Mouse (Mus musculus) A20 (cell line): Measurements from ENCODE around the gene Pak2.
"Not testable (repeated sequence)": the region's sequence is repeated elsewhere in the genome, so short reads cannot be mapped to it uniquely, and the experiment has no call there.

Experiments
- DNase-seq: peaks from one replicate; pipeline ENCODE4 v3.0.0-alpha.2; 2011; ENCODE audit warnings: low read depth, low spot score

Gene Pak2

DNA sequence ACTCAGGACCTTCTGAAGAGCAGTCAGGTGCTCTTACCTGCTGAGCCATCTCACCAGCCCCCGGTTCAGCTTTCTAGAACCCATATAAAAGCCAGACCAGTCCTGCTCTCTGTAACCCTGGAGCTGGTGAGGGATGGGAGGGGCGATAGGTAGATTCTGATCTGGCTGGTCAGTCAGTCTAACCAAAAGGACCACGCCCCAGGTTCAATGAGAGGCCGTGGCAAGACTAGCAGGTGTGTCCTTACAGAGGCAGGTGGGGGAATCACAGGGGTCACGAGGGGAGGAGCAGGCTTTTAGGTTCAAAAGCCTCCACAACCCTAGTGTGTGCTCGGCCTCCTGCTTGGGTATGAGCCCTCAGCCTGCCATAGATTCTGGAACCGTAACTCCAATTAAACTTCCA is 12.3 kb upstream of the Pak2 start:
- no peak for DNase-seq

DNA sequence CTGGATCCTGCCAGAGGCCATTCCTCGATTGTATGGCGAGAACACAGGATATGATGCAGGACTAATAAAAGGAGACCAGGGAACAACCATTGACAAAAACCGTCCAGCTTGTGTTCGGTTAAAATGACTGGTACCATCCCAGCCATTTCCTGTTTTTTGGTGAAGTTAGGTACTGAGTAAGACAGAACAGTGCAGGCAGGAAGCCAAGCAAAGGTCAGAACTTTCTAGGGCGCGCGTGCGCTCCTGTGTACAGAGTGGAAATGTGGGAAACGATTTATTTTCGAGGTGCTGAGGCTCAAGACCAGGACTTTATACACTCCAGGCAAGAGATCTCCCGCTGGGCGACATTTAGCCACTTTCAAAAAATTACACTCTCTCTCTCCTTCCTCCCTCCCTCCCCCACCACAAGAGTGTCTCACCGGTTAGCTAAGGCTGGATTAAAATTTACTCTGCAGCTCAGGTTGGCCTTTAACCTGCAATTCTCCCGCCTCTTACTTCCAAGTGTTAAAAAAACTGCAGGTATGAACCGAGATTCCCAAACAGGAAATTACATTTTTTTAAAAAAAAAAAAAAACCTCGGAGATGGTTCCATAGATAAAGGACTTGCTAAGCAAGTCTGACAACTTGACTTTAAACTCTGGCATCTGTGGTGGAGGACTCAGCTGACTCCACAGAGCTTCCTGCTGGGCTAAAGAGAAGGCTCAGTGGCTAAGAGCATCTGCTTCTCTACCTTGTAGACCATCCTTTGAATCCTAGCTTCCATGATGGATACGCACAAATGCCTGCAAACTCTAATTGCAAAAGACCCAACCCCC is 8.7 kb upstream of the Pak2 start:
- DNase-seq = no peak

DNA sequence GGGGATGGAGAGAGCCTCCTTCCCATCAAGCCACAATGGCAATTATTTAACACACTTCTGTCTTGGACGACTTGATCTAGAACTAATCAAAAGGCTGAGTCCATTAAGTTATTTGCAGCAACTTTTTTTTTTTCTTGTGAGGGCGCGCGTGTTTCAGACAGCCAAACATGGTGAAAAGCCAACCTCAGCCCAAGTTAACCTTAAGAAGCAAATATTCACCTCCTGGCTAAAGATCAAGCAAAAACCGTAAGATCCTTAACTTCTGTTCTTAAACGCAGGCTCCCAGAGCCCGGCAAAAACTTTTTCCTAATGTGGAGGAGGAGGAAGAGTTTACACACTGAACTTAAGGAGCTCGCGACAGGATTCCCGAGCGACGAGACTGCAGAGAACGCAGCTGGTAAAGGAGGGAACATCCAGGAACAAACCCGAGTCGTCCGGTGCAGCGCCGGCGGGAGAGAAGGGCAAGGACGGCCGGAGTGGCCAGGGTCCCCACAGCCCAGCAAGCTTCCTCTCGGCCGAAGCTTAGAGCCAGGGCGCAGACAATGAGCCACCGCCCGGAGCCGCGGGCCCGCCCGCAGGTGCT is 643 bp downstream of the Pak2 start:
- DNase-seq = peak; percentile 72

DNA sequence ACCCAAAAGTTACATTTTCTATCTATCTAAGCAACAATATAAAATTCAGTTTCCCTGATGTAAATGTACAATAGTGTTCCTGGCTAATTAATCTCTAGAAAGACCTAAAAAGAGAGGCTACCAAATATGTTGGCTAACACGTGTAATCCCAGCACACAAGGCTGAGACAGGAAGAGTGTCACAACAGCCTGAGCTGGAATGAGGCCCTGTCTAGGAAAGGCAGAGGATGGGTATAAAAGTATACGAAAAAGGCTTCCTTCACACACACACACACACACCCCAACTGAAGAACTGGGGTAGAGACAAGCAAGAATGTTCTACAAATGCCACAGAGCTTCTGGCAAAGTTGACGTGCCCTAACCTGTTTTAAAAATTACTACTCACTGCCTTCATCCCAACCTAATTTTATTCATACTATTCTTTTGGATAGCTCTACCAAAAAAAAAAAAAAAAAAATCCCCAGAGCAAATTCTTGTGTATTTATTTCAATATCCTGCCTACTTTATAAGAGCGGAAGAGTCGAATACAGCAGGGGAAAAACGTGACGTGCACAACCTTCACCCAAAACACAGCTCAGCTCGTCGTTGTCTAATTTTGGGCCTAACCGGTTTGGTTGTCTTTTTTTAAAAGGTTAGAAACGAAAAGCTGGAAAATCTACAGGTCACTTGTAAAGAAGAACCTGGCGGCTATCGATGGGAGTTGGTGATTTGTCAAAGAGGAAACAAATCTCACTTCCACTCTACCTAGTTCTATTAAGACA is 1.3 kb downstream of the Pak2 start:
- no peak for DNase-seq

DNA sequence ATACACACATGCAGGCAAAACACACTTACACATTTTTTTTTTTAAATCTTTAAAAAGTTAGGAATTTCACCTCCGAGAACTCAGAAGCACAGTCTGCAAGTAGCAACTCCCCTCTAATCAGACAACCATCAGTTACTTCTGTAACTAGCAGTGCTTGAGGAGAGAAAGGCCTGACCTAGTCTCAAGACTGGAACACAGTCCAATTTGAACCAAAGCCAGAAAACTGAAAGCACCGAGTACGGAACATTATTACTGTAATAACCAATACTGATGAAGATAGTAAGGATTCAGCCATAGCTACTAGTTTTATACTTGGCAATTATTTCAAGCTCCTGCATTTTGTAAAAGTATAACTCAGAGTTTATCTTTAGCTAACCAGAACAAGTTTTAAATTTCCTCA is 2.7 kb downstream of the Pak2 start:
- DNase-seq = no peak

DNA sequence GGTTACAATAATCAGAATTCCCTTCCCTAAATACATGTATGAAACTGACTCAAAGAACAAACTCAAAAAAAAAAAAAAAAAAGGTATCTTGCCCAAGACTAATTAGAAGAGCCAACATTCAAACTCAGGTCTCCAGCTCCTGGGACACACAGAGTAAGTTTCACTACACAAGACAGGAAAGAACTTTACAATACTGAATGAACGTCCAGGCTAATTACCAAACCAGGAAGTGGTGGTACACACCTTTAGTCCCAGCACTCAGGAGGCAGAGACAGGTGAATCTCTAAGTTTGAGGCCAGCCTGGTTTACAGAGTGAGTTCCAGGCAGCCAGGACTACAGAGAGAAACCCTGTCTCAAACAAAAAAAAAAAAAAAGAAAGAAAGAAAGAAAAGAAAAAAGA is 3.4 kb downstream of the Pak2 start:
- DNase-seq = no peak

DNA sequence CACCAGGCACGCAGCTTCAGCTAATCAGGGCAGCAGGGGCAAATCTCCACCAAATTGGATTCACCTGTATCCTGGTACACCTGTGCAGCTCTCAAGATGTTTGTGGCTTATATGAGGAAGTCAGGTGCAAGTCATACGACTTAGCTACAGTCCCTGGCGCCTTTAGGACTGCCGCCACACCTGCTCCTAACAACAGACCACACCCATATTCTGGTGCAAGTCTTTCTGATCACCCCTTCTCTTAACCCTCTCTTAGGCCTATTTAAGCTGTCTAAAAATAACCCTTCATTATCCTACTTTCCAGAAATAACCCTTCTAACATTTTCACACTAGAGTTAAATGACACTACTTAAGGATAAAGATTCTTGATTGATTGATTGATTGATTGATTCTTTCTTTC is 9.1 kb downstream of the Pak2 start:
- not testable (repeated sequence) for DNase-seq

DNA sequence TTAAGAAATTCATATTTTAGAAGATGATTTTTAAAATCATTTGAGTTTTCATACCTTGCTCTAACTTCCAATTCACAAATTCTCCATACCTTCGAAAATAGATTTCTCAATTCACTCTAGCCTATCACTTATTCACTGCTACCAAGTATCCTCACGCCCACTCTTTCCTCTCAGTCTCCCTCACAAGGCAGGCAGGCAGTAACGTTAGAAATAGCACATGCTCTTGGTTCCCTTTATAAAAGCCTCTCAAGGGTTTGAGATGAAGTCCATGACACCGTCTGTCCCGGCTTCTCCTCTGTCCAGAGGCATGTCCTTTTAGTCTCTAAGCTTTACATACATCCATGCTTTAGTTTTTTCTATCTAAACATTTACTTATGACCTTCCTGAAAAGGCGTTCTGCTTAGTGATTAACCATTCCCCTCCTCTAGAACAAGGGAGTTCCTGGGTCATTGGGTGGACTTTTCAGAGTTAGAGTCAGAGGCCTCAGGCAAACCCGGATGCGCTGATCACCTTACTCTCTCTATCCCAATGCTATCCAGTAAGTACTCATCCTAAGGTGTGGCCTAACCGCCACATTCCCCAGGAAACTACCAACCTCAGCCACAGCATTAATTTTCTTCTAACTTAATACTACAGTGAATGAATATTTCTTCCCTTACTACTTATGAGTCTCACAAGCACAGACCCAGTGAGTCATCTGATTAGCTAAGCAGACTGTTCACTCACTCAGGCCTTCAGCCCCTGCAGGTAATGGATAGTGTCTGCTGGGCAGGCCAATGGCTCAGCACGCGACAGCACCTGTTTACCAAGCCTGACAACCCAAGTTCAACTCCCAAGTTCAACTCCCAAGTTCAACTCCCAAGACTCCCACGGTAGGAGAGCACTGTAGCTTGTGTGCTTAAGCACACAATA is 10.5 kb downstream of the Pak2 start:
- DNase-seq = no peak

DNA sequence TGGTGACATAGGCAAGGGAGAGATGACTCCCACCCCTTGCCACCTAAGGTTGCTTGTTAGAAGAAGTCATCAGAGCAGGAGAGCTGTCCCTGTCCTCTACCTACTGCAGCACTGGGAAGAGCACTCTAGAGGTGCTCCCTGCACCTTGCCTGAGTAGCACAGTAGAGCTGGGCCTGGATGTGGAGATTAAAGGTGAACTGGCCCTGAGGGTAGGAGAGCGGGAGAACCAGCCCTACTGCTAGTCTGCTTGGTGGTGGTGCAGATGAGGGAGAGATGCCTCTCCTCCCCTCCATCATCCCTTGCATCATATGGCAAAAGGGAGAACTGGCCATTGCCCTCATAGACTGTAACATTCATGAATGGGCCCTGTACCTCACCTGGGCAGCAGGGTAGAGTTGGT is 12.2 kb downstream of the Pak2 start:
- no peak for DNase-seq

DNA sequence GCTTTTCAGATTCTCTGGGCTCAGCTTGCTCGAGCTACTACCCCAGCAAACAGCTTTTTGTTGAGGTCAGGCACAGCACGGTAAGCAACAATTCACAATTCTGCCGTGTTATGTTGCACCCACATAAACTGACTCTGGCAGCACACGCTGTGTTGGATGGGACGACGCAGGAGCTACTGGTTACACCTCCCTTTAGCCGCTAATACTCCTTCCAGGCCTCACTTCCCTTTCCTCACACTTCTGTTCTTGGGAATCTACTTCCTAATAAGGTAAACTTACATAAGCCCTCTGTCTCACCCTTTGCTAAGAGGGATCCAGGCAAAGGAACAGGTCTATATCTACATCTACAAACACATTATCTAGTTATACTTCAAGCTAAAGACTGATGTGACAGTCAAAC is 15.2 kb downstream of the Pak2 start:
- no peak for DNase-seq

DNA sequence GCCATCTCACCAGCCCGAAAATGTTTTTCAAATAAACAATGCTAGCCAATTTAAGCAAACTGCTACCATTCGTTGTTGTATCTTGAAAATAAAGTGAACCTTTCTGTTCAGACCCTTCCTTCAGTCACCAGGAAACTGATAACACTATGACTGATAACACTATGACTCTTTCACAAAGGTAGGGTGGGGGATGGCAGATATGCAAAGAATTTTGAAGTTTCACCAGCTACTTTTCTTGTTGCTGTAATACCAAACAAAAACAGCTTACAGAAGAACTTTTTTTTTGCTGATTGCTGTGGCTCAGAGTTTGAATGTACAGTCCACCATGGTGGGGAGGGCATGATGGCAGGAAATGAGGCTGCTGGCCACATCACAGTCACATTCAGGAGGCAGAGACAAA is 16.9 kb downstream of the Pak2 start:
- no peak for DNase-seq

DNA sequence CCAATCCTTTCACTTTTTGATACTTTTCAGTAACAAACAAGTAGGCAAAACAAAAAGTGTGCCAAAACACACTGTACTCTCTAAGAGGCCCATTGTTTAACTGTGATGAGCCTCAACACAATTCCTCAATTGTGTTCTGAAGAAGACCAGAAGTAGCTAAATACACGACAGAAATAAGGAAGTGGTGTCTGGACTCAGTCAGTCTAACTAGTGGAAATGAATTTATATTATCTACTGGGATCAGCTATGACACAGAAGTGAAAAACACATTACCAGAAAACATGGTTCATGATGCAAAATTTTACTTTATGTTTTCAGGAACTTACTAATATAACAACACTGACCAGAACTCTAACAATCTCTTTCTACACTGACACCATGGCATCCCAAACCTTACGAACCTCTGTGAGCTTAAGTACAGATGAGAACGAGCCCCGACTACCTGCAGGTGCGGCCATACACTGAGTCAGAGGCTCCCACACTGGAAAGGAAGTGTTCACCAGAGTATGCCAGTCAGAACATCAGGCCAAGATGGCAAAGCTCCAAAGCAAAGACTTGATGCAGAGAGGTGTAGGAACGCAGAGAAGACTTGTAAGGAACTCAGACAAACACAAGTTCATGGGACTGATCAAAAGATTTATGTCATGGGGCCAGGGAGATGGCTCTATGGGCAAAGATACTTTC is 19.2 kb downstream of the Pak2 start:
- DNase-seq = peak; percentile 65

DNA sequence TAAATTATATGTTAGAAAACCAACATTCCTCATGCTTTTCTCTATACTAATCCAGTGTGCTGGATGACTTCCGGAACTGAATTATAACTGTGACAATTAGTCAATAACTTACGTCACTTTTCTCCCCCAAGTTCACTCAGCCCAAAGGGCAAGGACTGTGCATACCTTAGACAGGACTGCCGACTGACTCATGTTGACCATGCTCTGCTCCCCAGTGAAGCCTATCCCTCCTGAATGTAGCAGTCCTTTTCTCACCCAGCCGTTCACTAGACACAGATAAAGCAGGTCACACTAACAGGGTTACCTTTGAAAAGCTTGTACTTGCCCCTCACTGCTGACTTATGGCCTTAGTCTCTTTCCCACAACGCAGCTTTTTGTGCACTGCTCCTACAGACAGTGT is 20.3 kb downstream of the Pak2 start:
- DNase-seq = no peak

DNA sequence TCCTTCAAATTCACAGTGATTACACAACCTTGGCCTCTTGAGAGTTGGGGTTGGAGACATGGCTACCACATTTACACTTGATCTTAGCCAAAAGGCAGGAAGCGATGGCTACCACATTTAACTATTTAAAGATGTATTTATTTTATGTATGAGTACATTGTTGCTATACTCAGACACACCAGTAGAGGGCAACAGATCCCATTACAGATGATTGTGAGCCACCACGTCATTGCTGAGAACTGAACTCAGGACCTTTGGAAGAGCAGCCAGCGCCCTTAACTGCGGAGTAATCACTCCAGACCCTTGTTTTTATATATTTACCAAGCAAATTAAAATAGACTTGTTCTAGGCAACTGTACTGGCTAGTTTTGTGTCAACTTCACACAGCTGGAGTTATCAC is 36.8 kb downstream of the Pak2 start:
- DNase-seq = no peak

DNA sequence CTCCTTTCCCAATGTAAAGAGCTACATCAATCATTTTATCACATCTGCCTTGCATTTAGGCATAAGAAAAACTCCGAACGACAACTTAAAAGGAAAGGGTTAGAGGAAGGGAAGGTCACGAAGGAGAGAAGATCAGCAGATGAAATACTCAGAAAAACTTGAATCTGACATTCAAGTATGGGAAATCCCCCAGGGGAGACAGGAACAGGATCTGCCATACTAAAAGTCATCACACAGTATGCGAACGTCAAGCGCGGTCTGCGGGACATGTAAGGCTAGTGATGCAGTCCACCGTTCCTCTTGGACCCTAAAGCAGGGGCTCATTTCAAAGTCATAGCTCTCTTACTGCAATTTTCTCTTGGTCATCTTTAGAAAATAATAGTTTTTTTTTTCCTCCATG is 59.5 kb downstream of the Pak2 start:
- no peak for DNase-seq

DNA sequence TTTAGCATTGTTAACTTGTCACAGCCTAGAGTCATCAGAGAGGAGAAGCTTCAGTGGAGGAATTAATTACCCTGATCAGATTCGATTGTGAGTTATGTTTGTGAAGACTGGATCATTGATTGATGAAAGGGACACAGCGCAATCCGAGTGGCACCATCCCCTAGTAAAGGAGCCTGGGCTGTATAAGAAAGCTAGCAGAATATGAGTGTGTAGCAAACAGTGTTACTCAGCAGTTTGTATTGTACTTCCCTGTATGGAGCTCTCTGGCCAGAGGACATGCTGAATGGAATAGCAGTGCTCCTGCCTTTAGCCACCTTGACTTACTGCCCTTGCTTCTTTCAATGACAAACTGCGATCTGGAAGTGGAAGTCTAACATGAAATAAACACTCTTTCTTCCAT is 68.8 kb downstream of the Pak2 start:
- DNase-seq = no peak

DNA sequence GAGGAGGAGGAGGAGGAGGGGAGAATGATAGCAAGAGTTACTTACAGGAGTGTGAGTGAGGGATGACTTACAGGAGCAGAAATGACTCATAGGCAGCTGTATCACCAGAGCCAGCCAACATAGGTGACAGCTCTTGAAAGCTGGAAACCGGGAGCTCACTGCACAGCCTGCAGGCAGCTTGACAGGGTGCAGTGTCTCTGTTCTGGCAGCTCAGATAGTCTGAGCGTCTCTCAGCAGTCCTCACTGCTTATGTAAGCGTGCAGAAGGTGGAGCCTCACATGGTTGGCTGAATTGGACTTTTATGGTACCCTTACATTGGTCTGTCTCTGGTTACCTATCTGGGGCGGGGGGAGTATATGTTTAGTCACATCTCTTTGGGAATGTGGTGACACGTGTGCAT is 69.2 kb downstream of the Pak2 start:
- peak; percentile 17 for DNase-seq

DNA sequence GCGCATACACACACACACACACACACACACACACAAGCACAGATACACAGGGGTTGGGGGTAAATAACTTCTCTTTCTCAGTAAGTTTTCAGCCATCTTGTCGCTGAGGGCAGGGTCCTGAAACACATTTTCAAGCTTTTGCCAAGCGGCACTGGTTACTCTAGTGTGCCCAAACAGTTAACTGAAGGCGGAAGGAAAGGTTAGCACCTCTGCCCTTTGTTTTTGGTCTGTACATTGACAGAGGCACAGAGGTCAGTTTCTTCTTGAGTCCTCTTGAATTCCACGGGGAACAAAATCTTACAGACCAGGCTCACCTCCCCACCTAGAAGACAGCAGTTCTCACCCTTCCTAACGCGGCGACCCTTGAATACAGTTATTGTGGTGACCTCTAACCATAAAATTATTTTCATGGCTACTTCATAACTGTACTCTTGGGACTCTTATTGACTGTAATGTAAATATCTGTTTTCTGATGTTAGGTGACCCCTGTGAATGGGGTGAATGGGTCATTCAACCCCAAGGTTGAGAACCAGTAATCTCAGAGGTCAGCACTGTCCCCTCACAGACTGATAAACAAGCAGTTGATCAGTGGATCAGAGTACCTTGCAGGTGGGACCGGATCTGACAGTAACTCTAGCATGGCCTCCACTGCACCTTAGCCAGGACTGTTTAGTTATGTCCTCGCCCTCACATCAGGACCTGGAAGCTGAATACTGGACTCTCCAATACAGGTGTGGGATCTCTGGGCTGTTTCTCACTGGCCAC is 70.4 kb downstream of the Pak2 start:
- no peak for DNase-seq

DNA sequence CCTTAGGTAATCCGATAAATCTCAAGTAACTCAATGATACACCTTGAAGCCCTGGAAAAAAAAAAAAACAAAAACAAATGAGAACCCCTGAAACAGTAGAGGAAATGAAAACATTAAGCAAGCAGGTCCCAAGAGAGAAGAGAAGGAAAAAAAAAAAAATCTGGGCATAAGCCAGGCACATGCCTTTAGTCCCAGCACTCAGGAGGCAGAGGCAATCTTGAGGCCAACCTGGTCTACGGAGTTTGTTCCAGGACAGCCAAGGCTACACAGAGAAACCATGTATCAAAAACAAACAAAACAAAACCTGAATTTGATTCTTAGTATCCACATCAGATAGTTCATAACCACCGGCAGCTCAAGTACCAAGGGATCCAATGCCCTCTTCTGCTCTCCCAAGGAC is 74.4 kb downstream of the Pak2 start:
- no peak for DNase-seq
